Mouse (Mus musculus): ENCODE measurements around the gene Avil. TPM values are rescaled to one million over a fixed set of nuclear protein-coding genes. Genes with fewer than 3 reads are reported as not detected.
"Not testable (repeated sequence)": the region's sequence is repeated elsewhere in the genome, so short reads cannot be mapped to it uniquely, and the experiment has no call there.

The Avil gene
- total and polyA plus RNA-seq, 3 experiments: 0.21 to 5.3 (median 4.0) TPM

GRCm38 (mm10) chr10:127059174-127059967, 58.9 kb downstream of the Avil start:
- DNase-seq: no peak

GRCm38 (mm10) chr10:127059968-127060916, 59.7 kb downstream of the Avil start, which contains the start of gene March9:
Gene March9 (minus strand): TSS chr10:127060184.
- DNase-seq: peak; percentile 87

- no peak for DNase-seq
Measured at GRCm38 (mm10) chr10:127061085-127061484, 60.6 kb downstream of the Avil start.

GRCm38 (mm10) chr10:127061513-127061912, 61.0 kb downstream of the Avil start:
- DNase-seq: no peak

GRCm38 (mm10) chr10:127062101-127062500, 61.6 kb downstream of the Avil start:
- DNase-seq: not testable (repeated sequence)

GRCm38 (mm10) chr10:127062503-127062902, 62.0 kb downstream of the Avil start:
- no peak for DNase-seq

- DNase-seq: peak; percentile 100
Measured at GRCm38 (mm10) chr10:127063239-127063872, 62.8 kb downstream of the Avil start, which contains the start of gene Cdk4. Gene Cdk4 (plus strand): TSS chr10:127063534.

GRCm38 (mm10) chr10:127063913-127064870, 63.7 kb downstream of the Avil start:
- peak; percentile 55 for DNase-seq

- DNase-seq: no peak
Measured at GRCm38 (mm10) chr10:127065981-127066380, 65.5 kb downstream of the Avil start.

GRCm38 (mm10) chr10:127066519-127067018, 66.1 kb downstream of the Avil start:
- no peak for DNase-seq

GRCm38 (mm10) chr10:127068360-127069038, 68.0 kb downstream of the Avil start:
- no peak for DNase-seq

GRCm38 (mm10) chr10:127069281-127070189, 69.0 kb downstream of the Avil start:
- peak; percentile 58 for DNase-seq

Small RNAs within 50 kb of the gene (microRNA-seq; reads per million reads assigned to microRNA genes)
- gene Mir26a-2 (20.0 to 518 reads per million in 2 experiments), gene Mir546 (0.44 to 1.2 reads per million in 2 experiments)

Other genes starting within 250 kb of the Avil start
- 1 to 10 TPM; 3.9 to 5.6 TPM for gene Atp23, start 99.4 kb upstream of the Avil start, total RNA-seq (2021)
- 8.2 and 9.9 TPM in 2 replicates for gene Atp23, start 99.4 kb upstream of the Avil start, polyA plus RNA-seq (2012; rRNA removed)
- gene Ctdsp2, start 22.0 kb upstream of the Avil start, total RNA-seq (2021): 100 to 1,000 TPM in 1 of 2 experiments, 10 to 100 TPM in 1; 75.0 to 119 TPM
- 98.8 and 100 TPM in 2 replicates for gene Ctdsp2, start 22.0 kb upstream of the Avil start, polyA plus RNA-seq (2012; rRNA removed)
- 10 to 100 TPM; 42.2 to 67.9 TPM for gene Tsfm, start 30.1 kb downstream of the Avil start, total RNA-seq (2021)
- 55.0 and 68.9 TPM in 2 replicates for gene Tsfm, start 30.1 kb downstream of the Avil start, polyA plus RNA-seq (2012; rRNA removed)
- gene Mettl1, start 40.7 kb downstream of the Avil start, total RNA-seq (2021): 10 to 100 TPM; 17.7 to 23.0 TPM
- gene Mettl1, start 40.7 kb downstream of the Avil start, polyA plus RNA-seq (2012; rRNA removed): 18.2 and 23.7 TPM in 2 replicates
- gene Eef1akmt3, start 40.8 kb downstream of the Avil start, total RNA-seq (2021): under 1 TPM; 0.14 to 0.69 TPM
- 0.18 and 0.23 TPM in 2 replicates for gene Eef1akmt3, start 40.8 kb downstream of the Avil start, polyA plus RNA-seq (2012; rRNA removed)
- under 1 TPM; 0.28 to 0.61 TPM for gene Cyp27b1, start 47.5 kb downstream of the Avil start, total RNA-seq (2021)
- gene Cyp27b1, start 47.5 kb downstream of the Avil start, polyA plus RNA-seq (2012; rRNA removed): 0.28 and 0.35 TPM in 2 replicates
- 10 to 100 TPM in 1 of 2 experiments, 1 to 10 TPM in 1; 5.4 to 12.2 TPM for gene March9, start 59.5 kb downstream of the Avil start, total RNA-seq (2021)
- 20.1 and 20.6 TPM in 2 replicates for gene March9, start 59.5 kb downstream of the Avil start, polyA plus RNA-seq (2012; rRNA removed)
- gene Cdk4, start 62.8 kb downstream of the Avil start, total RNA-seq (2021): 100 to 1,000 TPM; 166 to 233 TPM
- 100 and 106 TPM in 2 replicates for gene Cdk4, start 62.8 kb downstream of the Avil start, polyA plus RNA-seq (2012; rRNA removed)
- gene Tspan31, start 69.6 kb downstream of the Avil start, total RNA-seq (2021): 100 to 1,000 TPM; 115 to 129 TPM
- gene Tspan31, start 69.6 kb downstream of the Avil start, polyA plus RNA-seq (2012; rRNA removed): 53.3 and 62.3 TPM in 2 replicates
- 1 to 10 TPM; 2.2 to 3.8 TPM for gene Agap2, start 74.6 kb downstream of the Avil start, total RNA-seq (2021)
- 8.7 and 9.8 TPM in 2 replicates for gene Agap2, start 74.6 kb downstream of the Avil start, polyA plus RNA-seq (2012; rRNA removed)
- 100 to 1,000 TPM; 127 to 147 TPM for gene Os9, start 120.4 kb downstream of the Avil start, total RNA-seq (2021)
- 82.2 and 108 TPM in 2 replicates for gene Os9, start 120.4 kb downstream of the Avil start, polyA plus RNA-seq (2012; rRNA removed)
- 10 to 100 TPM in 1 of 2 experiments, 1 to 10 TPM in 1; 8.3 to 11.6 TPM for gene B4galnt1, start 164.5 kb downstream of the Avil start, total RNA-seq (2021)
- 17.8 and 19.1 TPM in 2 replicates for gene B4galnt1, start 164.5 kb downstream of the Avil start, polyA plus RNA-seq (2012; rRNA removed)
- under 1 TPM; 0.35 to 0.58 TPM for gene Slc26a10, start 179.9 kb downstream of the Avil start, total RNA-seq (2021)
- 1.1 and 2.4 TPM in 2 replicates for gene Slc26a10, start 179.9 kb downstream of the Avil start, polyA plus RNA-seq (2012; rRNA removed)
- 10 to 100 TPM; 16.0 to 25.8 TPM for gene Arhgef25, start 189.4 kb downstream of the Avil start, total RNA-seq (2021)
- gene Arhgef25, start 189.4 kb downstream of the Avil start, polyA plus RNA-seq (2012; rRNA removed): 41.3 and 44.9 TPM in 2 replicates
- gene Dtx3, start 195.0 kb downstream of the Avil start, total RNA-seq (2021): 10 to 100 TPM; 53.6 to 75.7 TPM
- gene Dtx3, start 195.0 kb downstream of the Avil start, polyA plus RNA-seq (2012; rRNA removed): 203 and 219 TPM in 2 replicates
- gene Pip4k2c, start 210.9 kb downstream of the Avil start, total RNA-seq (2021): 10 to 100 TPM; 41.6 to 47.8 TPM
- 21.7 and 22.5 TPM in 2 replicates for gene Pip4k2c, start 210.9 kb downstream of the Avil start, polyA plus RNA-seq (2012; rRNA removed)